Mouse (Mus musculus) megakaryocyte progenitor cell, adult 5-6 weeks (primary cell): ENCODE data around the gene Hoxa6. TPM values are rescaled to one million over a fixed set of nuclear protein-coding genes. Genes with fewer than 3 reads are reported as not detected.
A peak's percentile ranks its signal among the peaks of the same experiment; 100 is the strongest.

Experiments
- ATAC-seq: replicated peaks from 2 replicates; pipeline ENCODE4 v1.8.0; 2016; ENCODE audit warnings: mild to moderate bottlenecking, moderate TSS enrichment, inconsistent platforms; ENCODE audit not compliant: poor library complexity
- total RNA-seq, 2 experiments: library from RNA; stranded (forward) in 1 of 2; stranded (reverse) in 1 of 2; fragments of 157-497, 149-512 nt in 1 of 2; fragments of 200-1000 nt in 1 of 2; gene quantifications; 2 replicates each; pipeline versions ENCODE4 v1.2.3 to v1.2.4; 2015 to 2017

The Hoxa6 gene
- total RNA-seq, 2 experiments from 2014 or later, result 0.22 TPM; not detected in 1

- peak; percentile 24 for ATAC-seq
These were observed 20.2 kb upstream of the Hoxa6 start for GRCm38 (mm10) chr6:52228475-52229465.

GRCm38 (mm10) chr6:52227470-52228222, 19.1 kb upstream of the Hoxa6 start:
- no peak for ATAC-seq

- ATAC-seq, result no peak
These were observed 18.2 kb upstream of the Hoxa6 start for GRCm38 (mm10) chr6:52226569-52227257.

- ATAC-seq, result peak; percentile 47
These were observed 17.4 kb upstream of the Hoxa6 start for GRCm38 (mm10) chr6:52225612-52226568.

- no peak for ATAC-seq
These were observed 16.5 kb upstream of the Hoxa6 start for GRCm38 (mm10) chr6:52224895-52225611.

- no peak for ATAC-seq
These were observed 15.6 kb upstream of the Hoxa6 start for GRCm38 (mm10) chr6:52223939-52224760.

GRCm38 (mm10) chr6:52222729-52223128, 14.2 kb upstream of the Hoxa6 start:
- no peak for ATAC-seq

- ATAC-seq, result no peak
These were observed 13.6 kb upstream of the Hoxa6 start for GRCm38 (mm10) chr6:52221993-52222685.

- peak; percentile 70 for ATAC-seq
These were observed 12.9 kb upstream of the Hoxa6 start, which contains the start of gene Hoxa7 for GRCm38 (mm10) chr6:52221337-52221992. Gene Hoxa7 (minus strand): TSS chr6:52221854.

GRCm38 (mm10) chr6:52220865-52221310, 12.4 kb upstream of the Hoxa6 start:
- no peak for ATAC-seq

DNA sequence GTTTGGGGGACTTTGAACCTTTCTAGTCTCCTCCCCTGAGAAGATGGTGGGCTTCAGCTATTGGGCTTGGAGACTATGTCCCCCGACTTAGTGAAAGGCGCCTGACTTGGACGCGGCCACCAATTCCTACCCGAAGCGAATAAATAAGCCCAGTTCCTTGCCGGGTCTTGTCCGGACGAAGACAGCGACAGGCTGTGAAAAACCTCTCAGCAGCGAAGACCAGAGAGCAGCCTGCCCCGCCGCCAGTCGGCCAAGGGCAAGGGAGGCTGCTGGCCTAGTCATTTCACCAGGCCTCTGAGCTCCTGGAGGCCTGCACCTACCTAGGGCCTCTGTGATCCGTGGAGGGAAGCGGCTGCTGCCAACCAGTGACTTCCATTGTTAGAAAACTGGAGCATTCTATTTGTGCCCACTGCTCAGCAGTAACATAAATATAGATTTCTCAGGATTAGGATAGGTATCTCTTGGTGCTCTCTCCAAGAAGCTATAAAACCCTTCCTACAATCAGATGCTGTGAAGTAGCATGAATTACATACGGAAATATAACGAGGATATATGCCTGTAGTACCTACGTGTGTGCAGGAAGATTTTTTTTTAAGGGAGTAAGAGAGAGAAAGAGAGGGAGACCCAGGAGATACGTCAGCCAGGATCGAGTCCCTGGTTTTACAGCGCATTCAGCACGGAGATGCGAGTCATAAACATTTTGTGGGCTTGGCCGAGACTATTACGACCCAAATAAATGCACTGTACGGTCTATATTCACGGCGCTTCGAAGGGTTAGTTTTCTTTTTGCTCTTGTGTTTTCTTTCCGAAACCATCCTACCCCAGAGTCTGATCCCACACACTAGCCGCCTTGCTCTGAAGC, 11.7 kb upstream of the Hoxa6 start:
- ATAC-seq, result 0 out of 2 replicates have a peak, but pooled peaks have one; percentile 5

GRCm38 (mm10) chr6:52219234-52219942, 10.9 kb upstream of the Hoxa6 start:
- ATAC-seq, result no peak

GRCm38 (mm10) chr6:52218643-52219215, 10.2 kb upstream of the Hoxa6 start:
- no peak for ATAC-seq

- ATAC-seq, result no peak
These were observed 9.5 kb upstream of the Hoxa6 start for GRCm38 (mm10) chr6:52217895-52218642.

DNA sequence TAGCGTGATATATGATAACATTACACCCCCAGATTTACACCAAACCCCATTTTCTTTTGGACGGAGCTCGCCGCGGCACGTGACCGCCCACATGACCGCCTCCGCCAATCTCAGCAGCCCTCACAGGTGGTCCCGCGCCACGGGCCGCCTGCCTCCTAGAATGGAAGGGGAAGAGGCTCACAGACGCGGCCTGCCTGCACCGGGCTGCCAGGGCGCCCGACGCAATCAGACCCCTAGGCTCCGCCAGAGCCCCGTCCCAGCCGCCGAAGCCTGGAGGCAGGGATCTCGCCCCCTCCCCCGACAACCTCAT, 8.9 kb upstream of the Hoxa6 start:
- peak; percentile 25 for ATAC-seq
